Mouse (Mus musculus) stomach, embryonic 14.5 days (tissue): Measurements from ENCODE around the gene Tab2. TPM values are rescaled to one million over a fixed set of nuclear protein-coding genes. Genes with fewer than 3 reads are reported as not detected.

Experiments
- ATAC-seq: fragments of 200-750 bp; cut with Nextera tagmentation; 2 replicates; pipeline ENCODE4 v1.8.0; 2017; ENCODE audit warnings: low read depth, moderate TSS enrichment; ENCODE audit not compliant: insufficient number of reproducible peaks, insufficient read depth, low FRiP score
- H3K27ac ChIP-seq: fragments of 300-500 bp; sonication (generic); 2 replicates; pipeline ENCODE4 v1.5.1; 2014; ENCODE audit warnings: mild to moderate bottlenecking, low read length, moderate library complexity, mixed read lengths
- H3K27me3 ChIP-seq: fragments of 300-500 bp; sonication (generic); 2 replicates; pipeline ENCODE4 v1.6.1; 2014; ENCODE audit warnings: low read length, control low read depth, mixed read lengths; ENCODE audit not compliant: control insufficient read depth, insufficient read depth
- H3K36me3 ChIP-seq: fragments of 300-500 bp; sonication (generic); 2 replicates; pipeline ENCODE4 v1.6.1; 2014; ENCODE audit warnings: mild to moderate bottlenecking, control low read depth, low read length, moderate library complexity, mixed read lengths; ENCODE audit not compliant: control insufficient read depth, insufficient read depth
- H3K4me1 ChIP-seq: fragments of 300-500 bp; sonication (generic); 2 replicates; pipeline ENCODE4 v1.6.1; 2014; ENCODE audit warnings: low read length, control low read depth, mixed read lengths; ENCODE audit not compliant: control insufficient read depth, insufficient read depth
- H3K4me2 ChIP-seq: fragments of 300-500 bp; sonication (generic); replicated peaks from 2 replicates; pipeline ENCODE4 v1.6.1; 2014; ENCODE audit warnings: low read depth, low read length, control low read depth
- H3K4me3 ChIP-seq: fragments of 300-500 bp; sonication (generic); 2 replicates; pipeline ENCODE4 v1.5.1; 2014; ENCODE audit warnings: low read depth, low read length, control low read depth
- H3K9ac ChIP-seq: fragments of 300-500 bp; sonication (generic); replicated peaks from 2 replicates; pipeline ENCODE4 v1.6.1; 2014; ENCODE audit warnings: low read depth, mild to moderate bottlenecking, control low read depth, low read length, moderate library complexity, mixed read lengths
- H3K9me3 ChIP-seq: fragments of 300-500 bp; sonication (generic); 2 replicates; pipeline ENCODE4 v1.6.1; 2016; ENCODE audit warnings: low read depth, low read length, control low read depth; ENCODE audit not compliant: control insufficient read depth
- WGBS: fragments of 180-500 bp; shearing (Covaris S2); extraction: QIAGEN DNeasy Blood & Tissue Kit; methylation state at CpG from one replicate; pipeline ENCODE4 v1.1.7; 2014; 5-methylcytosine and 5-hydroxymethylcytosine counted together
- polyA plus RNA-seq: library from polyadenylated mRNA; unstranded; fragments of >200 nt; fragmentation: Nextera tagmentation; extraction: Ambion mirVana; gene quantifications from 2 replicates; pipeline ENCODE4 v1.2.1, GENCODE M21; 2014

Tab2 gene
- polyA plus RNA-seq, 1 experiment from 2014 or later, result 34.4 TPM

DNA sequence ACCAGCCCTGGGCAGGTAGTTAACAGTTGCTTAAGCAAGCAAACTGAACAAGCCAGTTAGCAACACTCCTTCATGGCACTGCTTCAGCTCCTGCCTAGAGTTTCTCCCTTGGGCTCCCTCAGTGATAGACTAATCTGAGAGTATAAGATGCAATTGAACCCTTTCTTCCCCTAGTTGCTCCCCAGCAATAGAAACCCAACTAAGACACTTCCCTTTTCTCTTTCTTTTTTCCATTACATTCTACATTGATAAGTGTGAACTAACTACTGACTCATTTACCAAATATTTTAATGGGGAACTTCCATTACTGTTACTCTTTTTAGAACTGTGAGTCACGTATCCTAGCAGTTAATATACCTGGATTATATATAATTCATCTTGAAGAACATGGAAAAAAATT lies 32.6 kb downstream of the Tab2 start:
- 85% methylated on average over 1 of the region's 1 CpGs for WGBS
- no peak for ATAC-seq
- no peak overlapping the region for H3K4me3 ChIP-seq
- H3K27ac ChIP-seq, result no peak overlapping the region
- no peaks in the 10 kb centered on the region for H3K9me3 ChIP-seq
- peaks cover 33% of the 10 kb centered on the region for H3K36me3 ChIP-seq
- H3K4me2 ChIP-seq, result no peak overlapping the region
- H3K4me1 ChIP-seq, result no peaks in the 10 kb centered on the region
- H3K27me3 ChIP-seq, result no peaks in the 10 kb centered on the region
- H3K9ac ChIP-seq, result no peak overlapping the region

DNA sequence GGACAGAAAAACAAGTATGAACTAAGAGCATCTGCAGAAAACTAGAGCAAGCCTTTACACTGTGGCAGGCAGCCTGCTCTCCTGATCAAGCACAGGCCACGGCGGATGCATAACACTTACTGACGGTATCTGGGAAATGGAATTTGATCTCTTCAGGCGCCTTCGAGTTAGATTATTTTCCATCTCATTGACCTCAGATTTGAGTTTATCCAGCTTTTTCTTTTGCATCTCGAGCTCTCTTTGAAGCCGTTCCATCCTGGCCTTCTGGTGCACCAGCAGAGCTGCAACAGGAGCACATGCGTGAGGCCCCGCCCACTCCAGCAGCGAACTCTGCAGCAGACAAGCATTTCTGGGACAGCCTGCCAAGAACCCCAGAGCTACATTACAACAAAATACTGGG lies 44.8 kb downstream of the Tab2 start:
- Histone ChIP-seq H3K27me3 (no peaks in the 10 kb centered on the region), H3K36me3 (peaks cover 25% of the 10 kb centered on the region), H3K9ac (no peak overlapping the region), H3K27ac (no peak overlapping the region), H3K4me2 (no peak overlapping the region), H3K9me3 (no peaks in the 10 kb centered on the region), H3K4me3 (no peak overlapping the region), H3K4me1 (no peaks in the 10 kb centered on the region)
- 70% methylated on average over 10 of the region's 10 CpGs for WGBS
- no peak for ATAC-seq

DNA sequence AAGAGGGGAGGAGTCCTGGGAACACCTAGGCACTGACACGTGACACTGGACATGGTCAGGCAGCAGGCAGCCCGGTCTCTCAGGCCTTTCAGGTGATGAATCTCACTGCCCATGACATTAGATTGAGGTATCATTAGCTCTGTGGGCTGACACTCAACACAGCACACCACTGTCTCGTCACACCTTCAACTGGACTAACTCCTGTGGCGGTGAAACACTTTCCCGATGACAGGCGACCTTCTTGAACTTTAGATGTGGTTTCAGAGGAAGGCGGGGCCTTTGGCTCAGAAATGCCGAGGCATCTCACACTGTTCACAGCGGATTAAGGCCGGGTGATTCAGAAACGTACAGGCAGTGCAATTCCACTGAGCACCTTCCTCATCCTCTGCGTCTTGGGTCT lies 48.9 kb downstream of the Tab2 start:
- H3K36me3 ChIP-seq, result peaks cover 40% of the 10 kb centered on the region
- H3K9me3 ChIP-seq, result no peaks in the 10 kb centered on the region
- H3K27ac ChIP-seq, result no peak overlapping the region
- H3K9ac ChIP-seq, result no peak overlapping the region
- WGBS, result 89% methylated on average over 12 of the region's 12 CpGs
- H3K4me2 ChIP-seq, result no peak overlapping the region
- no peaks in the 10 kb centered on the region for H3K27me3 ChIP-seq
- no peak for ATAC-seq
- H3K4me1 ChIP-seq, result no peaks in the 10 kb centered on the region
- no peak overlapping the region for H3K4me3 ChIP-seq

DNA sequence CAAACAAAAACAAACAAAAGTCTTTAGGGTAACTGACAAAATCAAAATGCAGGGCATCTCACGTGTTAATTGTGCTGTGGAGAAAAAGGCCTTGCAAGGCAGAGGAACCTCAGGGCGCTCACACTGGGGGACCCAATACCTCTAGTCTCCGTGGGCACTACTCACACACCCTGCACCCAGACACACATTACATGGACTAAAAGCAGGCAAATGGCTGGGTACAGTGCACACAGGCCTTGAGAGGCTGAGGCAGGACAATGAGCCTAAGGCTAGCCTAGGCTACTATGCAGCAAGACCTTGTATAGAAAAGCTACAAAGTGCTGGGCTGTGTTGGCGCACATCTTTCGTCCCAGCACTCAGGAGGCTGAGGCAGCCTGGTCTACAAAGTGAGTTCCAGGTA lies 51.9 kb downstream of the Tab2 start:
- H3K9me3 ChIP-seq, result no peaks in the 10 kb centered on the region
- no peak for ATAC-seq
- no peaks in the 10 kb centered on the region for H3K27me3 ChIP-seq
- H3K36me3 ChIP-seq, result peaks cover 32% of the 10 kb centered on the region
- 96% methylated on average over 5 of the region's 5 CpGs for WGBS
- H3K9ac ChIP-seq, result no peak overlapping the region
- H3K4me3 ChIP-seq, result no peak overlapping the region
- H3K4me1 ChIP-seq, result no peaks in the 10 kb centered on the region
- no peak overlapping the region for H3K4me2 ChIP-seq
- no peak overlapping the region for H3K27ac ChIP-seq

DNA sequence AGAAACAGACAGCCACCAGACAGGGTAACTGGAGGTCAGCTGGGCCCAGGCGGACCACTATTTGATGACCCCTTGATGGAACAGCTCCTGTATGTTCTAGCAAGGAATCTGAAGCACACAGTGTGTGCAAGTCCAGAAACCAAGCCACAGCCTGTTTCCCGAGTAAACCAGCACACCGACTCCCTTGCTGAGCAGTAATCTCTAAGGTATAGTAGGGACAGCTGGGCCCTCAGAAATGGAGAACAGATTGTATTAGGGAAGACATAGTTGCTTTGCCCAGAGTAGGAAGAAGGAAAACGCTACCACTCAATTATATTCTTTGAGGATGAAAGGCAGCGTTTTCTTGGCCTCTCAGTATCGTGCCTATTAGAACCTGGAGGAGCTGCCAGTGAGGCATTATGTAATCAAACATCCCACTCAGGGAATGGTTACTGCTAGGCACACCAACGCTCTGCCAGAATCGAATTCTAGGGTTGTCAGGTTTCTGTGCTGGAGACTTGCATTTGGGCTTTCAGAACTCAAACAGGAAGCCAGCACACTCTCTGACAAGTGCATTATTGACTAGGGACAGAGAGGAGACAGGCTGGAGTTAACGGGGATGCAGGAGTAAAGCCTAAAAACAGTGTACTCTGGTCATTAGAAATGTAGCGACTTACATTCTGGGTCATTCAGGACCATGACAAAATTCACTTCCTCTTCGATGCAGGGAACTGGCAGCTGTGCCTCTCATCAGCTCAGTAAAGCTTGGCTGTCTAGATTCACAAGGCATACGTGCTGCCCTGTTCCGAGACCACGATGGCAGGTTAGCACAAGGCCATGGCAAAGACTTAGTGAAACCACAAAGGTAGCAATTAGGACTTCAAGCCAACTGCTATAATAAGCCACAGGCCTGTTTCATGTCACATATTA lies 55.1 kb downstream of the Tab2 start:
- Histone ChIP-seq H3K4me3 (no peak overlapping the region), H3K4me2 (no peak overlapping the region), H3K36me3 (peaks cover 13% of the 10 kb centered on the region), H3K27me3 (no peaks in the 10 kb centered on the region), H3K4me1 (no peaks in the 10 kb centered on the region), H3K9me3 (no peaks in the 10 kb centered on the region), H3K9ac (no peak overlapping the region), H3K27ac (no peak overlapping the region)
- WGBS, result 91% methylated on average over 14 of the region's 14 CpGs
- ATAC-seq, result no peak

DNA sequence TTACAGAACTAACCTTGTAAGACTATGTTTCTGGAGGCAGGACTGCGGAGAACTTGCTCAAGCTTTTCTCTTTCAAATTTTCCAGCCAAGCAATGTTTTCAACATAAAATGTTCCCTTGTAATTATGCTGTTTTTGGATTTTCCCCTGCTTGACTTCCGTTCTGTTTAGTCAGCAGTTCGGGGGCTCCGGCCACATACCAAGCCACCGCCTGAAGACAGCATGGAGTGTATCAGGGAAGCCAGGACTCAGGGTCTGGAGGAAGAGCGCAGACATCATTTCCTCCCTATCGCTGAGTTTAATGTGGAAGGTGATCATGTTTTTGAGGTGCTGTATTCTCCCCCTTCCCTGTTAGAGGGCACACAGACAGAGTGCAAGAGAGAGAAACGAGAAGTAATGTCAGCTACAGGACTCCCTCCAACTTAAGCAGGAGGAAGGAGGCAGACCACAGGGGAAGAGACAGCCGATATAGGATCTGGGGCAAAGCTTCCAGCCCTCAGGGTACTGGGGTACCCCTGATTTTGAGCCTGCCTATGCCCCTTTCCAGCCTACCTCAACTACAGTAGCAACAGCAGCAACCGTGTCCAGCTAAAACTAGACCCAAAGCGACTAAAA lies 67.7 kb downstream of the Tab2 start:
- ATAC-seq, result no peak
- WGBS, result 81% methylated on average over 11 of the region's 11 CpGs
- H3K4me3 ChIP-seq, result no peak overlapping the region
- H3K9me3 ChIP-seq, result no peaks in the 10 kb centered on the region
- H3K27me3 ChIP-seq, result no peaks in the 10 kb centered on the region
- no peaks in the 10 kb centered on the region for H3K36me3 ChIP-seq
- no peak overlapping the region for H3K27ac ChIP-seq
- H3K9ac ChIP-seq, result no peak overlapping the region
- H3K4me2 ChIP-seq, result no peak overlapping the region
- H3K4me1 ChIP-seq, result no peaks in the 10 kb centered on the region

DNA sequence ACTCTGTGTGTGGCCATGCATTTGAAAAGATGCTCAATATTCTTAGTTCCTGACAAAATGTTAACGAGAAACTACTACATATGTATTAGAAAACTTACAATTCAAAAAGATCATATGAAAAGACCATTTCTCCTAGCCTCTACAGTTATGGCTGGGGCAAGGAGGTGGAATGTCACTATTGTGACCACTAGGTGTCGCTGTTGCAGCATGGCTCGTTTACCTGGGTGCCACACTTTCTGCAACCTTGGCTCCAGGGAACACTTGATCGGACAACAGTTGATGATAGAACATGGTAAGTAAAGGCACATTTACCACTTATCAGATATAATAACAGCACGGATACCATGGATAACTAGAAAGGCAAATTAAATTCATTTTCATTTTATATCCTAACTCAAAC lies 72.5 kb downstream of the Tab2 start:
- no peak overlapping the region for H3K9ac ChIP-seq
- no peak overlapping the region for H3K27ac ChIP-seq
- ATAC-seq, result no peak
- H3K4me1 ChIP-seq, result no peaks in the 10 kb centered on the region
- no peaks in the 10 kb centered on the region for H3K9me3 ChIP-seq
- H3K36me3 ChIP-seq, result no peaks in the 10 kb centered on the region
- H3K4me3 ChIP-seq, result no peak overlapping the region
- no peak overlapping the region for H3K4me2 ChIP-seq
- 7% methylated on average over 5 of the region's 5 CpGs for WGBS
- no peaks in the 10 kb centered on the region for H3K27me3 ChIP-seq

DNA sequence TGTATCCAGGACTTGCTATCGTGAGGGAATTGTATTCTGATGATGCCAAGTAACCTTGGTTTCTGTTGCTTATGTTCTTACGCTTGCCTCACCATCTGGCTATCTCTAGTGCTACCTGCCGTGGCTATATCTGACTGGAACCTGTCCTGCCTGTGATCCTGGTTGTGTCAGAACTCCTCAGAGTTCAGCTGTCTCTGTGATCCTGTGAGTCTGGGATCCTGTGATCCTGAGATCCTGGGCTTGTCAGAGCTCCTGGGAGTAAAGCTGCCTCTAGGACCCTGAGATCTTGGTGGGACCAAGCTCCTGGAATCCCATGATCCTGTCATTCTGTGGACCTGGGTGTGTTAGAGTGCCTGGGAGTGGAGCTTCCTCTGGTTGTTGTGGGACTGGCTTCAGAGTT lies 74.1 kb downstream of the Tab2 start:
- no peak for ATAC-seq
- Histone ChIP-seq H3K27me3 (no peaks in the 10 kb centered on the region), H3K9me3 (no peaks in the 10 kb centered on the region), H3K27ac (no peak overlapping the region), H3K4me1 (no peaks in the 10 kb centered on the region), H3K4me2 (no peak overlapping the region), H3K36me3 (no peaks in the 10 kb centered on the region), H3K9ac (no peak overlapping the region), H3K4me3 (no peak overlapping the region)
- WGBS, result 82% methylated on average over 3 of the region's 3 CpGs
